Mouse (Mus musculus) heart, postnatal 4 days (tissue): ENCODE data around the gene Lpgat1. TPM values are rescaled to one million over a fixed set of nuclear protein-coding genes. Genes with fewer than 3 reads are reported as not detected.
A peak's percentile ranks its signal among the peaks of the same experiment; 100 is the strongest.

Experiments
- DNase-seq: peaks from one replicate; pipeline ENCODE4 v3.0.0; 2021
- total RNA-seq, 2 experiments: library from RNA; stranded (reverse); gene quantifications; 2 replicates each; pipeline ENCODE4 v1.2.3; 2021

Lpgat1 gene
- total RNA-seq, 2 experiments from 2014 or later: 89.3 to 101 TPM

- no peak for DNase-seq
These were observed 90.3 kb downstream of the Lpgat1 start for GRCm38 (mm10) chr1:191807979-191808378.

- peak; percentile 28 for DNase-seq
These were observed 91.1 kb downstream of the Lpgat1 start for GRCm38 (mm10) chr1:191808688-191809223.

GRCm38 (mm10) chr1:191811774-191812173 is 94.1 kb downstream of the Lpgat1 start:
- DNase-seq: no peak

- no peak for DNase-seq
These were observed 95.5 kb downstream of the Lpgat1 start for GRCm38 (mm10) chr1:191812949-191813691.

- DNase-seq: no peak
These were observed 96.6 kb downstream of the Lpgat1 start for GRCm38 (mm10) chr1:191814240-191814639.

GRCm38 (mm10) chr1:191814935-191815334 is 97.3 kb downstream of the Lpgat1 start:
- no peak for DNase-seq

GRCm38 (mm10) chr1:191816596-191816995 is 99.0 kb downstream of the Lpgat1 start:
- no peak for DNase-seq

GRCm38 (mm10) chr1:191817418-191818144 is 99.9 kb downstream of the Lpgat1 start:
- peak; percentile 92 for DNase-seq

- no peak for DNase-seq
These were observed 100.6 kb downstream of the Lpgat1 start for GRCm38 (mm10) chr1:191818145-191818631.

- no peak for DNase-seq
These were observed 101.4 kb downstream of the Lpgat1 start for GRCm38 (mm10) chr1:191819026-191819425.

GRCm38 (mm10) chr1:191820951-191821325 is 103.3 kb downstream of the Lpgat1 start:
- no peak for DNase-seq

GRCm38 (mm10) chr1:191821326-191822091 is 103.9 kb downstream of the Lpgat1 start, which contains the start of gene Nek2:
TSS of gene Nek2 (plus strand) at chr1:191821444.
- peak; percentile 98 for DNase-seq

GRCm38 (mm10) chr1:191829124-191829523 is 111.5 kb downstream of the Lpgat1 start:
- no peak for DNase-seq

- DNase-seq: no peak
These were observed 115.8 kb downstream of the Lpgat1 start for GRCm38 (mm10) chr1:191833396-191833795.

Other genes starting within 250 kb of the Lpgat1 start
- 10 to 100 TPM; 19.7 to 20.3 TPM for gene Dtl, start 142.3 kb upstream of the Lpgat1 start, total RNA-seq
- gene Ints7, start 142.2 kb upstream of the Lpgat1 start, total RNA-seq: 10 to 100 TPM; 34.7 to 38.0 TPM
- gene Nek2, start 103.6 kb downstream of the Lpgat1 start, total RNA-seq: 10 to 100 TPM; 29.0 to 32.1 TPM
- 10 to 100 TPM; 25.1 to 29.4 TPM for gene Slc30a1, start 188.9 kb downstream of the Lpgat1 start, total RNA-seq